Mouse (Mus musculus) heart, embryonic 16.5 days (tissue): ENCODE measurements at regions not wholly inside any gene's neighbourhood (a gene's known extent, or its start where the extent isn't known, plus 50 kb on each side); places are given as distances from the start of the nearest gene placed in this dataset.

ENCODE experiments used
- ATAC-seq: fragments of 200-750 bp; cut with Nextera tagmentation; replicated peaks from 2 replicates; pipeline ENCODE4 v1.8.0; 2017; ENCODE audit warnings: moderate number of reproducible peaks; ENCODE audit not compliant: insufficient read depth, low FRiP score; ENCODE audit errors: extremely low read depth
- H3K27ac ChIP-seq: fragments of 300-500 bp; sonication (generic); 2 replicates; pipeline ENCODE4 v1.5.1; 2014; ENCODE audit warnings: mild to moderate bottlenecking, low read length, control low read depth, moderate library complexity
- H3K27me3 ChIP-seq: fragments of 300-500 bp; sonication (generic); 2 replicates; pipeline ENCODE4 v1.6.1; 2014; ENCODE audit warnings: low read length, mixed read lengths; ENCODE audit not compliant: control insufficient read depth, insufficient read depth
- H3K36me3 ChIP-seq: fragments of 300-500 bp; sonication (generic); 2 replicates; pipeline ENCODE4 v1.6.1; 2014; ENCODE audit not compliant: control insufficient read depth, insufficient read depth
- H3K4me1 ChIP-seq: fragments of 300-500 bp; sonication (generic); 2 replicates; pipeline ENCODE4 v1.6.1; 2014; ENCODE audit warnings: low read length, mixed read lengths; ENCODE audit not compliant: control insufficient read depth, insufficient read depth
- H3K4me2 ChIP-seq: fragments of 300-500 bp; sonication (generic); 2 replicates; pipeline ENCODE4 v1.6.1; 2014; ENCODE audit warnings: low read depth, mild to moderate bottlenecking, control low read depth, low read length
- H3K4me3 ChIP-seq: fragments of 300-500 bp; sonication (generic); 2 replicates; pipeline ENCODE4 v1.5.1; 2014; ENCODE audit warnings: mild to moderate bottlenecking, control low read depth, low read length
- H3K9ac ChIP-seq: fragments of 300-500 bp; sonication (generic); 2 replicates; pipeline ENCODE4 v1.6.1; 2014; ENCODE audit warnings: low read length, control low read depth
- H3K9me3 ChIP-seq: fragments of 300-500 bp; sonication (generic); replicated peaks from 2 replicates; pipeline ENCODE4 v1.6.1; 2016; ENCODE audit warnings: low read length; ENCODE audit not compliant: control insufficient read depth
- WGBS: fragments of 180-500 bp; shearing (Covaris S2); extraction: QIAGEN DNeasy Blood & Tissue Kit; methylation state at CpG from one replicate; pipeline ENCODE4 v1.1.7; 2014; 5-methylcytosine and 5-hydroxymethylcytosine counted together

- Histone ChIP-seq H3K9me3 (no peaks in the 10 kb centered on the region), H3K4me3 (no peak overlapping the region), H3K36me3 (no peaks in the 10 kb centered on the region), H3K27ac (no peak overlapping the region), H3K27me3 (no peaks in the 10 kb centered on the region), H3K9ac (no peak overlapping the region), H3K4me2 (no peak overlapping the region), H3K4me1 (no peaks in the 10 kb centered on the region)
- WGBS: 85% methylated on average over 6 of the region's 6 CpGs
- no peak for ATAC-seq
Measured at GRCm38 (mm10) chr2:78730161-78730560, 137.8 kb upstream of the Ube2e3 start.

GRCm38 (mm10) chr2:78726060-78726459 lies 141.9 kb upstream of the Ube2e3 start:
- H3K9ac ChIP-seq: no peak overlapping the region
- WGBS: 87% methylated on average over 7 of the region's 7 CpGs
- no peak overlapping the region for H3K4me3 ChIP-seq
- H3K36me3 ChIP-seq: no peaks in the 10 kb centered on the region
- no peak for ATAC-seq
- no peak overlapping the region for H3K4me2 ChIP-seq
- H3K4me1 ChIP-seq: no peaks in the 10 kb centered on the region
- no peaks in the 10 kb centered on the region for H3K27me3 ChIP-seq
- H3K27ac ChIP-seq: no peak overlapping the region
- H3K9me3 ChIP-seq: no peaks in the 10 kb centered on the region

GRCm38 (mm10) chr2:78724416-78724815 lies 143.5 kb upstream of the Ube2e3 start:
- H3K9ac ChIP-seq: no peak overlapping the region
- H3K36me3 ChIP-seq: no peaks in the 10 kb centered on the region
- no peak overlapping the region for H3K4me2 ChIP-seq
- no peaks in the 10 kb centered on the region for H3K4me1 ChIP-seq
- H3K4me3 ChIP-seq: no peak overlapping the region
- 45% methylated on average over 2 of the region's 2 CpGs for WGBS
- H3K9me3 ChIP-seq: no peaks in the 10 kb centered on the region
- H3K27me3 ChIP-seq: no peaks in the 10 kb centered on the region
- no peak overlapping the region for H3K27ac ChIP-seq
- ATAC-seq: no peak

GRCm38 (mm10) chr2:78723423-78723822 lies 144.5 kb upstream of the Ube2e3 start:
- Histone ChIP-seq H3K27me3 (no peaks in the 10 kb centered on the region), H3K4me1 (no peaks in the 10 kb centered on the region), H3K9ac (no peak overlapping the region), H3K27ac (no peak overlapping the region), H3K36me3 (no peaks in the 10 kb centered on the region), H3K4me3 (no peak overlapping the region), H3K9me3 (no peaks in the 10 kb centered on the region), H3K4me2 (no peak overlapping the region)
- ATAC-seq: no peak
- 94% methylated on average over 3 of the region's 3 CpGs for WGBS

GRCm38 (mm10) chr2:78722739-78723138 lies 145.2 kb upstream of the Ube2e3 start:
- ATAC-seq: no peak
- no peaks in the 10 kb centered on the region for H3K9me3 ChIP-seq
- 50% methylated on average over 6 of the region's 6 CpGs for WGBS
- no peak overlapping the region for H3K4me2 ChIP-seq
- H3K4me1 ChIP-seq: no peaks in the 10 kb centered on the region
- H3K27me3 ChIP-seq: no peaks in the 10 kb centered on the region
- no peaks in the 10 kb centered on the region for H3K36me3 ChIP-seq
- no peak overlapping the region for H3K27ac ChIP-seq
- H3K4me3 ChIP-seq: no peak overlapping the region
- no peak overlapping the region for H3K9ac ChIP-seq

- Histone ChIP-seq H3K4me3 (no peak overlapping the region), H3K9me3 (no peaks in the 10 kb centered on the region), H3K27ac (no peak overlapping the region), H3K27me3 (no peaks in the 10 kb centered on the region), H3K4me1 (no peaks in the 10 kb centered on the region), H3K4me2 (no peak overlapping the region), H3K9ac (no peak overlapping the region), H3K36me3 (no peaks in the 10 kb centered on the region)
- 50% methylated on average over 1 of the region's 1 CpGs for WGBS
- no peak for ATAC-seq
Measured at GRCm38 (mm10) chr2:78718550-78718949, 149.4 kb upstream of the Ube2e3 start.

- Histone ChIP-seq H3K27me3 (no peaks in the 10 kb centered on the region), H3K9ac (no peak overlapping the region), H3K36me3 (no peaks in the 10 kb centered on the region), H3K4me3 (no peak overlapping the region), H3K9me3 (no peaks in the 10 kb centered on the region), H3K4me2 (peak overlapping the region; percentile 15; the same call in 1 of the 2 replicates), H3K4me1 (no peaks in the 10 kb centered on the region), H3K27ac (no peak overlapping the region)
- peak; percentile 55; the same call in 1 of the 2 replicates for ATAC-seq
- 35% methylated on average over 7 of the region's 7 CpGs for WGBS
Measured at GRCm38 (mm10) chr2:78716157-78716798, 151.6 kb upstream of the Ube2e3 start.

- H3K9me3 ChIP-seq: no peaks in the 10 kb centered on the region
- H3K27me3 ChIP-seq: no peaks in the 10 kb centered on the region
- no peak for ATAC-seq
- 94% methylated on average over 6 of the region's 6 CpGs for WGBS
- H3K36me3 ChIP-seq: no peaks in the 10 kb centered on the region
- no peak overlapping the region for H3K4me3 ChIP-seq
- no peak overlapping the region for H3K4me2 ChIP-seq
- H3K27ac ChIP-seq: no peak overlapping the region
- no peak overlapping the region for H3K9ac ChIP-seq
- H3K4me1 ChIP-seq: no peaks in the 10 kb centered on the region
Measured at GRCm38 (mm10) chr2:78694851-78695250, 173.1 kb upstream of the Ube2e3 start.

- Histone ChIP-seq H3K27ac (no peak overlapping the region), H3K36me3 (no peaks in the 10 kb centered on the region), H3K27me3 (no peaks in the 10 kb centered on the region), H3K4me1 (no peaks in the 10 kb centered on the region), H3K4me3 (no peak overlapping the region), H3K9me3 (no peaks in the 10 kb centered on the region), H3K4me2 (no peak overlapping the region), H3K9ac (no peak overlapping the region)
- WGBS: 71% methylated on average over 2 of the region's 2 CpGs
- no peak for ATAC-seq
Measured at GRCm38 (mm10) chr2:78656668-78657067, 211.3 kb upstream of the Ube2e3 start.
